Mouse (Mus musculus) bone marrow, adult 2 months (tissue): Measurements from ENCODE around the gene Heatr1.

Experiments
- CTCF ChIP-seq: fragments of 200-500 bp; IDR thresholded peaks from 2 replicates; pipeline ENCODE4 v1.5.1; 2011; ENCODE audit warnings: low read length, control low read depth; ENCODE audit not compliant: control insufficient read depth, insufficient read depth
- POLR2A ChIP-seq: fragments of 200-500 bp; IDR thresholded peaks from 2 replicates; pipeline ENCODE4 v1.6.1; 2011; ENCODE audit warnings: low read depth, mild to moderate bottlenecking, control low read depth, low read length, borderline replicate concordance; ENCODE audit not compliant: control insufficient read depth

DNA sequence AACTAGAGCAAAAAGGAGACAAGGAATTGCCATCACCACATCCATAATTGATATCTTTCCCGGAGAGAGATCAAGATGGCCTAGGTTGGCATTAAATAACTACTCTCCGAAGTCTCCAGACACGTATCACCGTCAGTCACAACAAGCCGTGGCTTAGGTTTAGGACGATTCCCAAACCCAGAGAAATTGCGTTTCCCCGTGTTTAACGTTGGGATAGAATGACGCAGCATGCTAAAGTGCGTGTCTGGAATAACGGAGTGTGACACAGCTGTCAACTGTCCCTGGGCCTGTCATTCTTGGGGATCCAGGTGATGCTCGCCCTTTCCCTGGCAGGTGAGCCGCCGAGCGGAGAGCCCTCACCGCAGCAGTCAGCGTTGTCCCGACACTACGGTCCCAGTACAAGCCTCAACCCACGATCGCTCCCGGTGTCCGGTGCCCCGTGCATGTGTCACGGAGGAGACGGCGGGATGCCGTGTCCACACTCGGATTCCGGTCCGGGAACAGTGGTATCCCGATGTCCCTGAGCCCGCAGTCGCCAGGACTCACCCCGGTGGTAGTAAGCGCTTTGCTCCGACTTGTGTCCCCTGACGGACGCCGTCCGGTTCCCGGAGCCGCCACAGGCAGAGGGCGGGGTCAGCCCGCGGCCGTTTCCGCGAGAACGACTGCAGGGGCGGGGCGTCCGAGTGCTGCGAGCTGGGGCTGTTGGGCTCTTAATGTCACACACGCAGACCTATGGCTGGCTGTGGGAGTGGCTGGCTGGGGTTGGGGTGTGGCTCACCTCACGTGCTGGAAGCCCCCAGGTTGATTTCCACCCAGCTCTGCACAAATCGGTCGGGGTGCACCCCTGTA lies 66.3 kb downstream of the Heatr1 start:
- peak; percentile 77; the same call in 1 of the 2 replicates for TF ChIP-seq POLR2A
- TF ChIP-seq CTCF, result no peak
